Mouse (Mus musculus): ENCODE measurements around the gene Tepp.

DNA sequence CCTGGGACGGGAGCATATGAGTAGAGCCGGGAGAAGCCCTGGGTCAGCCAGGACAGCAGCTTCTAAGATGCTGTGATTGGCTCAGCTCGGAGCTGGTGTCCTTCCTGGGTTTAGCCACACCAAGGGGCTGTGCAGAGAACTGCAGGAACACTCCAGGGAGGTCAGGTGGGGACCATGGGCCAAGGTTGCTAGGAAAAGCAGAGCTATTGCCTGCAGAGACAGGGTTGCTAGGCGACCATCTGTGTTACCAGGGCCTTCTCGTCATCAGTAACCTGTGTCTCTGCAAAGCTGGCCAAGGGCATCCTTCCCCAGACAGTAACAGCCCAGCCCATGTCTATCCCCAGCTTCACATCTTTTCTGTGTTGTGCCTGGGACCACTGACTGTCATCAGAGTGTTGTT lies 28.9 kb upstream of the Tepp start:
- no peak for TF ChIP-seq CTCF (IDR thresholded peaks at IDR 0.05; ENCODE audit: extremely low read depth, insufficient read depth, low read length)
- TF ChIP-seq POLR2A (IDR thresholded peaks at IDR 0.05; ENCODE audit: extremely low read depth, insufficient read depth, low read length): no peak

All from cortical plate, adult 2 months (tissue).